Mouse (Mus musculus) lung, adult 2 months (tissue): ENCODE results near the gene Chid1.

Experiments used
- CTCF ChIP-seq: fragments of 200-500 bp; IDR thresholded peaks from 2 replicates; pipeline ENCODE4 v1.5.1; 2011; ENCODE audit warnings: mild to moderate bottlenecking, low read length, control low read depth; ENCODE audit not compliant: insufficient read depth
- POLR2A ChIP-seq: fragments of 200-500 bp; IDR thresholded peaks from 2 replicates; pipeline ENCODE4 v1.6.1; 2011; ENCODE audit warnings: low read depth, mild to moderate bottlenecking, control low read depth, low read length, borderline replicate concordance; ENCODE audit errors: extremely low read depth

GRCm38 (mm10) chr7:141451928-141452327 lies 87.7 kb downstream of the Chid1 start:
- no peak for TF ChIP-seq CTCF
- no peak for TF ChIP-seq POLR2A
